Mouse (Mus musculus) limb, embryonic 14.5 days (tissue): ENCODE measurements around the gene Mmp11. TPM values are rescaled to one million over a fixed set of nuclear protein-coding genes. Genes with fewer than 3 reads are reported as not detected.

Source experiments
- ATAC-seq: fragments of 200-750 bp; cut with Nextera tagmentation; 2 replicates; pipeline ENCODE4 v1.8.0; 2017; ENCODE audit warnings: low read depth, moderate number of reproducible peaks, moderate TSS enrichment; ENCODE audit not compliant: low FRiP score
- DNase-seq: peaks from one replicate; pipeline ENCODE4 v3.0.0-alpha.2; 2015; ENCODE audit warnings: low spot score
- H3K27ac ChIP-seq: fragments of 300-500 bp; sonication (generic); replicated peaks from 2 replicates; pipeline ENCODE4 v1.5.1; 2014; ENCODE audit warnings: low read depth, mild to moderate bottlenecking, low read length, moderate library complexity, mixed read lengths
- H3K27me3 ChIP-seq: fragments of 300-500 bp; sonication (generic); 2 replicates; pipeline ENCODE4 v1.6.1; 2014; ENCODE audit warnings: low read length, mixed read lengths; ENCODE audit not compliant: control insufficient read depth, insufficient read depth
- H3K36me3 ChIP-seq: fragments of 300-500 bp; sonication (generic); 2 replicates; pipeline ENCODE4 v1.6.1; 2014; ENCODE audit warnings: mild to moderate bottlenecking, low read length, moderate library complexity, mixed read lengths; ENCODE audit not compliant: control insufficient read depth, insufficient read depth
- H3K4me1 ChIP-seq: fragments of 300-500 bp; sonication (generic); 2 replicates; pipeline ENCODE4 v1.6.1; 2014; ENCODE audit warnings: antibody characterized with exemption, low read length, mixed read lengths; ENCODE audit not compliant: control insufficient read depth, insufficient read depth
- H3K4me2 ChIP-seq: fragments of 300-500 bp; sonication (generic); replicated peaks from 2 replicates; pipeline ENCODE4 v1.6.1; 2014; ENCODE audit warnings: low read depth, mild to moderate bottlenecking, low read length, moderate library complexity; ENCODE audit not compliant: severe bottlenecking
- H3K4me3 ChIP-seq: fragments of 300-500 bp; sonication (generic); replicated peaks from 2 replicates; pipeline ENCODE4 v1.5.1; 2014; ENCODE audit warnings: low read length
- H3K9ac ChIP-seq: fragments of 300-500 bp; sonication (generic); 2 replicates; pipeline ENCODE4 v1.6.1; 2014; ENCODE audit warnings: mild to moderate bottlenecking, low read depth, low read length, moderate library complexity; ENCODE audit not compliant: severe bottlenecking
- H3K9me3 ChIP-seq: fragments of 300-500 bp; sonication (generic); 2 replicates; pipeline ENCODE4 v1.6.1; 2016; ENCODE audit warnings: low read length; ENCODE audit not compliant: control insufficient read depth
- POLR2A ChIP-seq: fragments of 200-500 bp; IDR thresholded peaks from 2 replicates; pipeline ENCODE4 v1.8.0; 2012; ENCODE audit warnings: inconsistent platforms, mild to moderate bottlenecking, moderate library complexity, borderline replicate concordance; ENCODE audit not compliant: insufficient read depth, insufficient read length; ENCODE audit errors: extremely low read depth
- WGBS: fragments of 180-500 bp; shearing (Covaris S2); extraction: QIAGEN DNeasy Blood & Tissue Kit; methylation state at CpG from one replicate; pipeline ENCODE4 v1.1.7; 2014; 5-methylcytosine and 5-hydroxymethylcytosine counted together
- polyA plus RNA-seq, 2 experiments: library from polyadenylated mRNA; depleted of rRNA in 1 of 2; stranded (reverse) in 1 of 2; unstranded in 1 of 2; fragments of >200 nt; fragmentation: Nextera tagmentation in 1 of 2; extraction: Ambion mirVana in 1 of 2; gene quantifications; 2 replicates each; pipeline versions ENCODE4 v1.2.1 to v1.2.3; 2012 to 2014

Mmp11 gene
- polyA plus RNA-seq, 2 experiments: 213 to 240 TPM

GRCm38 (mm10) chr10:75948079-75948478 lies 11.8 kb upstream of the Mmp11 start:
- 0 out of 2 replicates have a peak, but pooled peaks cover 3% of the 10 kb centered on the region for H3K4me1 ChIP-seq
- no peaks in the 10 kb centered on the region for H3K36me3 ChIP-seq
- H3K27me3 ChIP-seq: no peaks in the 10 kb centered on the region; the same call in 1 of the 2 replicates
- H3K27ac ChIP-seq: no peak overlapping the region
- no peak overlapping the region for H3K4me3 ChIP-seq
- H3K9ac ChIP-seq: no peak overlapping the region
- no peak for DNase-seq
- no peaks in the 10 kb centered on the region for H3K9me3 ChIP-seq
- no peak overlapping the region for H3K4me2 ChIP-seq
- TF ChIP-seq POLR2A: no peak
- ATAC-seq: no peak
- 75% methylated on average over 5 of the region's 5 CpGs for WGBS

GRCm38 (mm10) chr10:75945896-75946295 lies 9.6 kb upstream of the Mmp11 start:
- no peak overlapping the region for H3K4me2 ChIP-seq
- H3K4me3 ChIP-seq: no peak overlapping the region
- 0 out of 2 replicates have a peak, but pooled peaks cover 3% of the 10 kb centered on the region for H3K4me1 ChIP-seq
- DNase-seq (no peak), ATAC-seq (no peak)
- no peaks in the 10 kb centered on the region; the same call in 1 of the 2 replicates for H3K27me3 ChIP-seq
- no peak overlapping the region for H3K9ac ChIP-seq
- no peaks in the 10 kb centered on the region for H3K9me3 ChIP-seq
- no peaks in the 10 kb centered on the region for H3K36me3 ChIP-seq
- H3K27ac ChIP-seq: no peak overlapping the region
- TF ChIP-seq POLR2A: no peak
- WGBS: 81% methylated on average over 7 of the region's 7 CpGs

- ATAC-seq (no peak), DNase-seq (no peak)
- Histone ChIP-seq H3K4me2 (no peak overlapping the region), H3K9ac (no peak overlapping the region), H3K27me3 (no peaks in the 10 kb centered on the region; the same call in 1 of the 2 replicates), H3K9me3 (no peaks in the 10 kb centered on the region), H3K4me3 (no peak overlapping the region), H3K27ac (no peak overlapping the region), H3K4me1 (no peaks in the 10 kb centered on the region), H3K36me3 (no peaks in the 10 kb centered on the region)
- TF ChIP-seq POLR2A: no peak
- WGBS: 94% methylated on average over 7 of the region's 7 CpGs
Measured at GRCm38 (mm10) chr10:75945213-75945612, 8.9 kb upstream of the Mmp11 start.

- Histone ChIP-seq H3K9ac (no peak overlapping the region), H3K4me3 (no peak overlapping the region), H3K4me2 (no peak overlapping the region), H3K4me1 (no peaks in the 10 kb centered on the region), H3K9me3 (no peaks in the 10 kb centered on the region), H3K27ac (no peak overlapping the region), H3K36me3 (no peaks in the 10 kb centered on the region), H3K27me3 (no peaks in the 10 kb centered on the region)
- no peak for TF ChIP-seq POLR2A
- no peak for DNase-seq
- no peak for ATAC-seq
- WGBS: 44% methylated on average over 11 of the region's 11 CpGs
Measured at GRCm38 (mm10) chr10:75944066-75944772, 7.9 kb upstream of the Mmp11 start.

- Histone ChIP-seq H3K36me3 (no peaks in the 10 kb centered on the region), H3K9ac (no peak within 1 kb of the TSS), H3K9me3 (no peaks in the 10 kb centered on the region), H3K4me2 (no peak within 1 kb of the TSS), H3K4me3 (no peak within 1 kb of the TSS), H3K27ac (no peak within 1 kb of the TSS), H3K4me1 (no peaks in the 10 kb centered on the region), H3K27me3 (no peaks in the 10 kb centered on the region)
- TF ChIP-seq POLR2A: no peak
- ATAC-seq: no peak
- DNase-seq: no peak
- WGBS: 80% methylated on average over 15 of the region's 15 CpGs
Measured at GRCm38 (mm10) chr10:75942736-75943477, 6.6 kb upstream of the Mmp11 start, which contains the start of gene Vpreb3. TSS of gene Vpreb3 (plus strand) at chr10:75943057.
